Mouse (Mus musculus): ENCODE data around the gene Pcbd1.

Gene Pcbd1

GRCm38 (mm10) chr10:61089170-61090142, at the start of gene Pcbd1:
Gene Pcbd1 (plus strand): TSS chr10:61089331.
- peak; percentile 74 for DNase-seq

GRCm38 (mm10) chr10:61039657-61040056, 49.5 kb upstream of the Pcbd1 start:
- DNase-seq, result no peak

- DNase-seq, result peak; percentile 63
Measured at GRCm38 (mm10) chr10:61045081-61045480, 44.0 kb upstream of the Pcbd1 start.

GRCm38 (mm10) chr10:61051993-61052613, 37.0 kb upstream of the Pcbd1 start:
- DNase-seq, result peak; percentile 84

GRCm38 (mm10) chr10:61056661-61057060, 32.5 kb upstream of the Pcbd1 start:
- no peak for DNase-seq

GRCm38 (mm10) chr10:61059101-61059500, 30.0 kb upstream of the Pcbd1 start:
- DNase-seq, result no peak

GRCm38 (mm10) chr10:61059543-61060110, 29.5 kb upstream of the Pcbd1 start:
- DNase-seq, result no peak

GRCm38 (mm10) chr10:61063271-61063864, 25.8 kb upstream of the Pcbd1 start:
- no peak for DNase-seq

GRCm38 (mm10) chr10:61064635-61065034, 24.5 kb upstream of the Pcbd1 start:
- peak; percentile 89 for DNase-seq

- peak; percentile 49 for DNase-seq
Measured at GRCm38 (mm10) chr10:61065287-61066005, 23.7 kb upstream of the Pcbd1 start.

GRCm38 (mm10) chr10:61068436-61069192, 20.5 kb upstream of the Pcbd1 start:
- peak; percentile 83 for DNase-seq

GRCm38 (mm10) chr10:61069248-61069647, 19.9 kb upstream of the Pcbd1 start:
- peak; percentile 62 for DNase-seq

GRCm38 (mm10) chr10:61072324-61072723, 16.8 kb upstream of the Pcbd1 start:
- DNase-seq, result peak; percentile 75

GRCm38 (mm10) chr10:61074643-61075042, 14.5 kb upstream of the Pcbd1 start:
- no peak for DNase-seq

GRCm38 (mm10) chr10:61075607-61076006, 13.5 kb upstream of the Pcbd1 start:
- DNase-seq, result no peak

- DNase-seq, result peak; percentile 90
Measured at GRCm38 (mm10) chr10:61080227-61080930, 8.8 kb upstream of the Pcbd1 start.

GRCm38 (mm10) chr10:61080931-61081255, 8.2 kb upstream of the Pcbd1 start:
- DNase-seq, result no peak

GRCm38 (mm10) chr10:61085364-61085763, 3.8 kb upstream of the Pcbd1 start:
- no peak for DNase-seq

GRCm38 (mm10) chr10:61086502-61086901, 2.6 kb upstream of the Pcbd1 start:
- DNase-seq, result no peak

- DNase-seq, result no peak
Measured at GRCm38 (mm10) chr10:61088468-61088867, 663 bp upstream of the Pcbd1 start.

GRCm38 (mm10) chr10:61091866-61092265, 2.7 kb downstream of the Pcbd1 start:
- DNase-seq, result no peak

All from embryo, embryonic 11 days (tissue).